Mouse (Mus musculus) left cerebral cortex, adult 18-20 months (tissue): Measurements from ENCODE around the gene Rnf38. TPM values are rescaled to one million over a fixed set of nuclear protein-coding genes. Genes with fewer than 3 reads are reported as not detected.

Experiments used
- microRNA-seq, 2 experiments: library from miRNA; unstranded; fragments of <30 nt; microRNA quantifications; one replicate each; pipeline ENCODE4 v1.2.0; 2021
- total RNA-seq, 2 experiments: library from RNA; stranded (reverse); gene quantifications; 2 replicates each; pipeline ENCODE4 v1.2.3; 2021

The Rnf38 gene
- total RNA-seq, 2 experiments from 2014 or later: 56.1 to 61.6 TPM

Small RNA genes within 50 kb of the gene (microRNA-seq; reads per million reads assigned to microRNA genes)
- 0 reads per million in 2 experiments for gene Mir5106

Other genes starting within 250 kb of the Rnf38 start
- 100 to 1,000 TPM; 291 to 294 TPM for gene Clta, start 229.3 kb downstream of the Rnf38 start, total RNA-seq
- gene Gne, start 149.6 kb downstream of the Rnf38 start, total RNA-seq: 10 to 100 TPM; 45.3 to 54.3 TPM
- gene Melk, start 67.1 kb upstream of the Rnf38 start, total RNA-seq: 1 to 10 TPM in 1 of 2 experiments, under 1 TPM in 1; 0.51 to 1.1 TPM